Mouse (Mus musculus): ENCODE measurements around the gene Ifnb1. TPM values are rescaled to one million over a fixed set of nuclear protein-coding genes. Genes with fewer than 3 reads are reported as not detected.

Gene Ifnb1
- total RNA-seq, 2 experiments from 2014 or later, result not detected

GRCm38 (mm10) chr4:88514403-88514802 is 8.2 kb downstream of the Ifnb1 start:
- peak; percentile 4 to 33 for DNase-seq (ENCODE audit: low spot score in 2 of 2)
- intact Hi-C loops (cut with DNase I), result loop anchor here (10.0 kb wide), 1 partner anchor 160 kb away; no protein-coding TSS in a partner anchor

GRCm38 (mm10) chr4:88513743-88514142 is 8.8 kb downstream of the Ifnb1 start:
- DNase-seq (ENCODE audit: low spot score in 2 of 2), result no peak
- intact Hi-C loops (cut with DNase I), result loop anchor here (10.0 kb wide), 1 partner anchor 159 kb away; no protein-coding TSS in a partner anchor

- intact Hi-C loops (cut with DNase I), result no loop called here
- no peak for DNase-seq (ENCODE audit: low spot score in 2 of 2)
Measured at GRCm38 (mm10) chr4:88503753-88504152, 18.8 kb downstream of the Ifnb1 start.

- DNase-seq (ENCODE audit: low spot score in 2 of 2), result no peak
- intact Hi-C loops (cut with DNase I), result no loop called here
Measured at GRCm38 (mm10) chr4:88501247-88501646, 21.3 kb downstream of the Ifnb1 start.

- no peak for DNase-seq (ENCODE audit: low spot score in 2 of 2)
- intact Hi-C loops (cut with DNase I), result no loop called here
Measured at GRCm38 (mm10) chr4:88496321-88497018, 26.1 kb downstream of the Ifnb1 start.

GRCm38 (mm10) chr4:88489622-88490021 is 33.0 kb downstream of the Ifnb1 start:
- intact Hi-C loops (cut with DNase I), result no loop called here
- DNase-seq (ENCODE audit: low spot score in 2 of 2), result no peak

GRCm38 (mm10) chr4:88488107-88488506 is 34.5 kb downstream of the Ifnb1 start:
- no peak for DNase-seq (ENCODE audit: low spot score in 2 of 2)
- intact Hi-C loops (cut with DNase I), result no loop called here

GRCm38 (mm10) chr4:88480130-88480529 is 42.4 kb downstream of the Ifnb1 start:
- intact Hi-C loops (cut with DNase I), result no loop called here
- DNase-seq (ENCODE audit: low spot score in 2 of 2), result no peak

GRCm38 (mm10) chr4:88478809-88479186 is 43.8 kb downstream of the Ifnb1 start:
- DNase-seq (ENCODE audit: low spot score in 2 of 2), result no peak
- intact Hi-C loops (cut with DNase I), result no loop called here

- intact Hi-C loops (cut with DNase I), result no loop called here
- DNase-seq (ENCODE audit: low spot score in 2 of 2), result no peak
Measured at GRCm38 (mm10) chr4:88478177-88478808, 44.3 kb downstream of the Ifnb1 start.

GRCm38 (mm10) chr4:88476511-88477210 is 45.9 kb downstream of the Ifnb1 start:
- no peak for DNase-seq (ENCODE audit: low spot score in 2 of 2)
- intact Hi-C loops (cut with DNase I), result no loop called here

- intact Hi-C loops (cut with DNase I), result no loop called here
- DNase-seq (ENCODE audit: low spot score in 2 of 2), result peak in 1 of 2 experiments; percentile 4
Measured at GRCm38 (mm10) chr4:88476084-88476483, 46.5 kb downstream of the Ifnb1 start.

Other genes starting within 250 kb of the Ifnb1 start
- gene Hacd4, start 83.8 kb downstream of the Ifnb1 start, total RNA-seq (2021), result 1 to 10 TPM; 1.1 to 2.0 TPM
- gene Ifna15, start 35.5 kb upstream of the Ifnb1 start, total RNA-seq (2021), result not detected
- not detected for gene Ifna14, start 49.0 kb upstream of the Ifnb1 start, total RNA-seq (2021)
- not detected for gene Ifna9, start 69.6 kb upstream of the Ifnb1 start, total RNA-seq (2021)
- not detected for gene Ifna12, start 80.6 kb upstream of the Ifnb1 start, total RNA-seq (2021)
- not detected for gene C87499, start 111.6 kb upstream of the Ifnb1 start, total RNA-seq (2021)
- gene Ifna13, start 121.7 kb upstream of the Ifnb1 start, total RNA-seq (2021), result not detected
- not detected for gene Ifna16, start 154.2 kb upstream of the Ifnb1 start, total RNA-seq (2021)
- not detected for gene Ifna2, start 161.1 kb upstream of the Ifnb1 start, total RNA-seq (2021)
- gene Ifnab, start 168.6 kb upstream of the Ifnb1 start, total RNA-seq (2021), result not detected
- gene Gm26566, start 199.0 kb upstream of the Ifnb1 start, total RNA-seq (2021), result 1 to 10 TPM; 1.2 to 1.4 TPM
- gene Klhl9, start 199.7 kb upstream of the Ifnb1 start, total RNA-seq (2021), result 100 to 1,000 TPM; 104 to 108 TPM
- gene Gm13271, start 232.1 kb upstream of the Ifnb1 start, total RNA-seq (2021), result not detected
- gene Gm13283, start 237.3 kb upstream of the Ifnb1 start, total RNA-seq (2021), result not detected

Measured in left cerebral cortex, postnatal 25 days (tissue).